Mouse (Mus musculus) liver, adult (tissue): ENCODE data around the gene 2310033P09Rik.

Experiments used
- GATA4 ChIP-seq: IDR thresholded peaks from 2 replicates; pipeline ENCODE4 v1.6.1; 2014; ENCODE audit warnings: mild to moderate bottlenecking, low read length; ENCODE audit not compliant: insufficient replicate concordance

Gene 2310033P09Rik

DNA sequence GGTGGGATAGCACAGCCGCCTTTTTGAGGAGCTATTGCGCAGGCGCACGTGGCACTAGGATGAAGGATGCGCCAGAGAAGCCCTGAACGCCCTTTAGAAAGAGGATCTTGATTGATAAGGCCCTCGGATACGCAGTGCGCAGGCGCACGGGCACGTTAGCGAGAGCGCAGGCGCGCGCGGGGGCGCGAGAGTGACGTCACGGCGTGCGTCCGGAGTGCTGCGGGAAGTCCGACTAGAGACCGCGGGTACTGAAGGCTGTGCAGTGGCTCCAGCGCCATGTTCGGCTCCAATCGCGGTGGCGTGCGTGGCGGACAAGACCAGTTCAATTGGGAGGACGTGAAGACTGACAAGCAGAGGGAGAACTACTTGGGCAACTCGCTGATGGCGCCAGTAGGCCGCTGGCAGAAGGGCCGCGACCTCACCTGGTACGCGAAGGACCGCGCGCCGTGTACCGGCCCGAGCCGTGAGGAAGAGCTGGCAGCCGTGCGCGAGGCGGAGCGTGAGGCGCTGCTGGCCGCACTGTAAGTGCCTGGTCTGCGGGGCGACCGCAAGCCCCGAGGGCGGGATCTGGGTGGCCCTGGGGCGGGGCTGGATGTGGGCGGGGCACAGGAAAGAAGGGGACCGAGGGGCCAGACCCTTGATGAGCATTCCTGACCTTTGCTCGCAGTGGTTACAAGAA lies at the start of gene 2310033P09Rik:
2310033P09Rik (plus strand) TSS at position 169 of the 679 bp plus-strand sequence.
- TF ChIP-seq GATA4, result peak; percentile 98; the same call in 1 of the 2 replicates

DNA sequence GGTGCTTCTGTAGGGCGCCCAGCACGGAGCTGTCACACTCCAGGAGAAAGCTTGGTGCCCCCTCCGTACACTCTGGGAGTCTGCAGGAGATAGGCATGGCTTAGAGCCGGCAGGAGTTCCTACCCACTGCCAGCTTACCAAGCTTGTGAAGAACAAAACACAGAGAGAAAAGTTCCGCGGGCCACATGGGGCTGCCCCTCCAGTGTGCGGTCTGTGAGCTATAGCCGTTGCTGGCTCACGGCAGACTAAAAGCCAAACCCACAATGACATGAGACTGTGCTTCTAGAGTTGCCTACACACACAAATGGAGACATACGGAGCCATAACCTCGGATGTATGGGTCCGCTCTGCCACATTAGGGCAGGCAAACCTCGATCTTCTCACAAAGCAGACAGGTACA lies 49.0 kb upstream of the 2310033P09Rik start:
- TF ChIP-seq GATA4, result no peak

DNA sequence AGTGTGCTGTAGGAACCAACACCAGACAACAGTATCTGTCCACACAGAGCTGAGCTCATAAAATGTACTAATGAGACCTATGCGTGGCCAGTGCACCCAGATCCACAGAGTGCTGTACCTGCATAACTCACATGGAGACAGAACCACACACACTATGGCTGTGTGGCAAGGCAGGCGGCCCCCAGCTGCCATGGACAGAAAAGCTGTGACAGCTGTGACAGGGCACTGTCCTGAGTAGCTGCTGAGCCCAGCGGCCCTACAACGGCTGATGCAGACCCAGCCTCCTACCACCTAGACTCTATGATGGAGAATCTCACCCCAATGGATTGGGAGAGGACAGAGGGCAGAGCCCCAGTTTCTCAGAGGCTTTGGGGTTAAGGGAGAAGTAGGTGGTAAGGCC lies 48.6 kb upstream of the 2310033P09Rik start:
- no peak for TF ChIP-seq GATA4

- no peak for TF ChIP-seq GATA4
These were observed 46.7 kb upstream of the 2310033P09Rik start for GRCm38 (mm10) chr11:59161398-59161797.

- TF ChIP-seq GATA4, result peak; percentile 72; the same call in 1 of the 2 replicates
These were observed 45.5 kb upstream of the 2310033P09Rik start for GRCm38 (mm10) chr11:59162443-59163254.

DNA sequence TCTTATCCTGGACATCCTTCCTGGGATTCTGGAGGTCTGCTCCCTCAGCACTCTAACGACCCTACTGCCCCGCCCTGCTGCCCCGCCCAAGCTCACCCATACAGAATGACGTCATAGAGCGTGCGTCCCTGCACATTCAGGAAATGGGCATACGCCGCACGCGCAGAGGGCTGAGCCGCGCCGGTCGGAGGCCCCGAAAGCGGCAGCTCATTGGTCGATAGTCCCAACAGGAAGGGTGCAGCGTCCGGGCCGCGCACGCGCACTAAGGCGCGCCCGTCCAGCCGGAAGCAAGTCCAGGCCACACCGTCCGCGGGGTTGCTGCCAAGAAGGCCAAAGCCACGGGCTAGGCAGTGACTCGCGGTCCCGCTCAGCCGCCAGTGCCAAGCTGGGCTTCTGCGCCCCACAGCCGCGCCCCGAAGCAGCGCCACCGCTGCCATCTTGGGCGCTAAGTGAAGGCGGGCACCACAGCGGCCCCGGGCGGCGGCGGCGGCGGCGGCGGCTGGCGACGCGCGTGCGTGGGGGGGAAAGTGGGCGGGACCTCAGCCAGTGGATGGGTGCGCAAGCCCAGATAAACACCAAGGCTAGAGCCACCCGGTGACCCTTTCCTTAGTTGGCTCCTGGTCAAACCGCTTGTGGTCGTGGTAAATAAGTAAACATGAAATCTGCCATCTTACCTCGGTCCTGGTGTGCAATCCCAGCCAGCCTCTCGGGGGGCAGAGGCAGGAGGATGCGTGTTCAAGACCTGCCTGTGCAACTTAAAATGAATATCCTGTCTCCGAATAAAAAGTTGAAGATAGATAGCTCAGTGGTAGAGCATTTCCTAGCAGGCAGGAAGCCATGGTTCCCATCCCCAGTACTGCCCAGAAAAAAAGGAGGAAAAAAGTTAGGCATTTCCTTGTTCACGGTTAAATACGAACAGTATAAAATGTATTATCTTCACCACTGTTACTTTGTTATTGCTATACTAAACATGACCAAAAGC lies 44.6 kb upstream of the 2310033P09Rik start, which contains the start of gene Iba57:
Iba57 (minus strand) TSS at position 485 of the 982 bp plus-strand sequence.
- no peak; the same call in 1 of the 2 replicates for TF ChIP-seq GATA4

DNA sequence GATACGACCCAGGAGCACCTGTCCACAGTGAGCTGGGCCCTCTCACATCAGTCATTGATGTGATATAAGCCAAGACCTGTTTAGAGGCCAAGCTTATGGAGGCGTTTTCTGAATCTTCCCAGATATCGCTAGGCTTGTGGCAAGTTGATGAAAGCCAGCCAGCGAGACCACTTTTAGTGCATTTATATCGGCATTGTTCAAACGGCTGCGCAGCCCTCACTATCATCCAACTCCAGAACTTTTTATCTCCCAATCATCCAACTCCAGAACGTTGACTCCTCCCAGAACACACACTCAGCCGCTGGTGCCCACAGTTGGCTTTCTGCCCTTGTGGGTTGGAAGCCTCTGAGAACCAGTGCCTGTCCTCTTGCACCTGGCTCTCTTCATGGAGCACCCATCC lies 43.7 kb upstream of the 2310033P09Rik start:
- no peak for TF ChIP-seq GATA4

GRCm38 (mm10) chr11:59165616-59166241 lies 42.4 kb upstream of the 2310033P09Rik start:
- TF ChIP-seq GATA4, result peak; percentile 79

- no peak for TF ChIP-seq GATA4
These were observed 38.3 kb upstream of the 2310033P09Rik start for GRCm38 (mm10) chr11:59169807-59170206.

DNA sequence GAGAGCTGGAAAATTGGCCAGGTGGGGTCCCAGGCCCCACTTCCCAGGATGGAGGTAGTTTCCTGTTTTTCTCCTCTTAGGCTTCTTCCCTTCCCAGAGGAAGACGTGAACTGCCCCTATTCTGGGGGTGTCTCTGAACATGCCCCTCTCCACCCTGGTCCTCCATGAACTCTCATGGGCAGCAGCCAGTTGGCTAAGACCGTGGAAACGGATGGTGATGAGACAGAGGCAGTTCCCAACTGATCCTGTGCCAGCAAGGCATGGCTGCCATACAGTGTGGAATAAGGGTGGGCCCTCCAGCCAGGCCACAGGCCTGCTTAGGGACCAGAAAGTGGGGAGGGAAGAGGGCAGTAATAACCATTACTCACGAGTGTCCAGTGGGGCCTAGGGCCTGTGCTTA lies 37.6 kb upstream of the 2310033P09Rik start:
- TF ChIP-seq GATA4, result no peak

DNA sequence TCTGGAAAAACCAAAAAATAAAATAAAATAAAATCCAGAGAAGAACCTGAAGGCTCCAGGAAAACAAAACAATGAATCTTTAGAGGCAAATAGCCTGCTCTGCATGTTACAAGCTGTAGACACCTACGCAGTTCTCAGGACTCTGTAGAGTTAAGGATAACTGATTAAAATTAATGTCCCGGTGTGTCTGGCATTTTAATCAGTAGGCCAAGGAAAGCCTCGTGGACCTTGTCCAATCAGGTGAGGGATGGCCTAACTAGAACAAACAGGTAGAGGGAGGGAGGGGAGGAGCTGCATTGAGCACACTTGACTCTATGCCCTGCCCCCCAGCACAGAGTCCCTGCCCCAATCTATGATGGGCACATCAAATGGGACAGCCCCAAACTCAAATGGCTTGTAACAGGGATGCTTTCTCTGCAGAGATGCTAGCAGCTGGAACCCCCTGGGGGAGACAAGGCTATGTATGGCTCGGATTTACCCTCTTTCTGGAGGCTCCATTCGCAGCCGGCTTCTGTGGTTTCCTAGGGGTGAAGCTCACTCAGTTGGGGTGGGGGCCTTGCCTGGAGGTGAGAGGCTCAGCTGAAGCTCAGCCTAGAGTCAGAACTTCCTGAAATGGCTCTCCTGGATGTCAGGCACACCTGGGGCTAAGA lies 33.8 kb upstream of the 2310033P09Rik start:
- no peak for TF ChIP-seq GATA4

DNA sequence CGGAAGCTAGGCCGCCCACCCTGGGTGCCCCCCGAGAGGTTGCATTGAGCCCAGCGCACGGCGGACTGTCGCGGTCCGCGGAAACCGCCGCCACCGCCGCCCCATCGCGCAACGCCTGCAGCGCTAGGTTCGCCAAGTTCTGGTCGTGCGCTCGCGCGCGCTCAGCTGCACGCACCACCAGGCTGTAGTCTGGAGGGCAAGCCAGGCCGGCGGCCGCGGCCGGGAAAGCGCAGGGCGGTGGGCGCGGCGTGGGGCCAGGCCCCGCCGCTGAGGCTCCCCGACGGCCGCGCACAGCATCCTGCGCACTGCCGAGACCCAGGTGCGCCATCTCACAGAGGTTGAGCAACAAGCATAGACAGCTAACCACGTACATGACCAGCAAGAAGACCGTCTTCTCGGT lies 31.6 kb upstream of the 2310033P09Rik start:
- no peak for TF ChIP-seq GATA4

DNA sequence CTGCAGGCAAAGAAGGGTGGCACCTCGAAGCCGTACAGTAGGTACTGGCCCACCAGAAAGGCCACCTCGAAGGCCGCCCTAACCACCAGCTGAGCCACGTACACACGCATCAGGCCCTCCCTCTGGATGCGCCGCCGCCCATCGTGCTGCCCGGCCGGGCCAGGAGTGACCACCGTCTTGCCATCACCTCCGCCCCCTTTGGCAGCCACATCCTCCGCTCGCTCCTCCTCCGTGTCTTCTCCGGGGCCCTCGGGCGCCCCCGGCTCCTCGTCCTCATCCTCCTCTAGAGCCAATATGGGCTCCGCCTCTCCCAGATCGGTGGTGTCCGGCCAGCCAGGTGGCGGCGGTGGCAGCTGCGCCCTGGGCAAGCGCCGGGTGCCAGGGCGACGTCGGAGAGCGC lies 31.2 kb upstream of the 2310033P09Rik start:
- no peak for TF ChIP-seq GATA4

DNA sequence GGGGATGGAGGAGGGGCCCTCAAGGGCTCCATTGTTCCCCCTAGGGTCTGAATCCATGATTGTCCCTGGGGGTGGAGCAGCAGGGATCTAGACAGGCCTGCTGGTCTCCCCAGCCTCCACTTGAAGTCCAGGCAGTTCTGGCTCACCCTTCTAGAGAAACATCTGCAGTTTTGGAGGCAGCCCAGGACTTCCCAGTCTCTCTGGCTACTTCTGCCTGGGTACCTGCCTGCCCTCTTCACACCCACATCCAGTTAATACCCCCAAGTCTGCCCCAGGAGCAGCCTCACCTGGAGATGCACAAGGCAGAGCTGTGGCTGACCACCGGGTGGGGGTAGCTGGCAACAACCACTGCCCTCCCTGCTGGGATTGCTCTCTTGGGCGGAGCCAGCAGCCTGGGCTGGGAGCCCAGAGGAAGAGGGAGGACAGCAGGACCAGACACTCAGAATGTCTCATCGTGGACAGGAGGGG lies 25.2 kb upstream of the 2310033P09Rik start, which contains the start of gene Gjc2:
Gjc2 (minus strand) TSS at position 350 of the 468 bp plus-strand sequence.
- TF ChIP-seq GATA4, result no peak
